Mouse (Mus musculus) testis, adult 2 months (tissue): ENCODE measurements around the gene Ptpn14.

Experiments
- CTCF ChIP-seq: fragments of 200-500 bp; IDR thresholded peaks from 2 replicates; pipeline ENCODE4 v1.5.1; 2012; ENCODE audit warnings: low read depth, mild to moderate bottlenecking, inconsistent platforms, low read length, moderate library complexity; ENCODE audit not compliant: control insufficient read depth, insufficient read depth, insufficient replicate concordance
- POLR2A ChIP-seq: fragments of 200-500 bp; IDR thresholded peaks from 2 replicates; pipeline ENCODE4 v1.6.1; 2012; ENCODE audit warnings: low read depth, mild to moderate bottlenecking, inconsistent platforms, low read length, moderate library complexity; ENCODE audit not compliant: control insufficient read depth

GRCm38 (mm10) chr1:189834166-189834565 is 106.1 kb downstream of the Ptpn14 start:
- TF ChIP-seq CTCF, result no peak
- TF ChIP-seq POLR2A, result no peak
